Mouse (Mus musculus) heart, adult 18-20 months (tissue): ENCODE measurements around the gene Selenot. TPM values are rescaled to one million over a fixed set of nuclear protein-coding genes. Genes with fewer than 3 reads are reported as not detected.
"Not testable (repeated sequence)": the region's sequence is repeated elsewhere in the genome, so short reads cannot be mapped to it uniquely, and the experiment has no call there.

ENCODE experiments used
- DNase-seq, 2 experiments: peaks; one replicate each; pipeline ENCODE4 v3.0.0; 2021 to 2022; ENCODE audit warnings: mixed read lengths in 1 of 2
- long read RNA-seq, 2 experiments: library from polyadenylated mRNA; stranded (forward); transcript quantifications; one replicate each; pipeline ENCODE4 v2.0.0; 2021
- total RNA-seq, 2 experiments: library from RNA; stranded (reverse); gene quantifications; 2 replicates each; pipeline ENCODE4 v1.2.3; 2021

Gene Selenot
- total RNA-seq, result 100 to 1,000 TPM; 119 to 120 TPM
- long read RNA-seq, experiment 1, transcript Selenot-201 (6 exons, 3,157 nt), result major isoform, 5 of 14 reads
- long read RNA-seq, experiment 1, partial matches to known transcripts, result 3 of 14 reads
- long read RNA-seq, experiment 1, other reads (novel, unspliced or antisense), result 6 of 14 reads
- long read RNA-seq, experiment 2, transcript Selenot-201 (6 exons, 3,157 nt), result major isoform, 7 of 17 reads
- long read RNA-seq, experiment 2, partial matches to known transcripts, result 2 of 17 reads
- long read RNA-seq, experiment 2, other reads (novel, unspliced or antisense), result 8 of 17 reads

GRCm38 (mm10) chr3:58576137-58577066 is at the start of gene Selenot:
Selenot (plus strand) TSS chr3:58576636.
- peak; percentile 97 to 98 for DNase-seq

GRCm38 (mm10) chr3:58536573-58536972 is 39.9 kb upstream of the Selenot start:
- no peak for DNase-seq

GRCm38 (mm10) chr3:58552001-58552811 is 24.2 kb upstream of the Selenot start:
- no peak for DNase-seq

GRCm38 (mm10) chr3:58556649-58557048 is 19.8 kb upstream of the Selenot start:
- DNase-seq, result no peak

- no peak for DNase-seq
These were observed 16.5 kb upstream of the Selenot start for GRCm38 (mm10) chr3:58559887-58560286.

GRCm38 (mm10) chr3:58561437-58561836 is 15.0 kb upstream of the Selenot start:
- DNase-seq, result peak in 1 of 2 experiments; percentile 53

- DNase-seq, result no peak
These were observed 5.6 kb upstream of the Selenot start for GRCm38 (mm10) chr3:58570821-58571220.

- peak in 1 of 2 experiments; percentile 54 for DNase-seq
These were observed 649 bp downstream of the Selenot start for GRCm38 (mm10) chr3:58577067-58577503.

GRCm38 (mm10) chr3:58577506-58578050 is 1.1 kb downstream of the Selenot start:
- DNase-seq, result no peak

GRCm38 (mm10) chr3:58581530-58581929 is 5.1 kb downstream of the Selenot start:
- DNase-seq, result no peak

- DNase-seq, result no peak
These were observed 5.9 kb downstream of the Selenot start for GRCm38 (mm10) chr3:58582297-58582696.

- DNase-seq, result no peak
These were observed 6.5 kb downstream of the Selenot start for GRCm38 (mm10) chr3:58582788-58583426.

- not testable (repeated sequence) for DNase-seq
These were observed 14.1 kb downstream of the Selenot start for GRCm38 (mm10) chr3:58590544-58590943.

- not testable (repeated sequence) for DNase-seq
These were observed 16.2 kb downstream of the Selenot start for GRCm38 (mm10) chr3:58592666-58593065.

GRCm38 (mm10) chr3:58593623-58594022 is 17.2 kb downstream of the Selenot start:
- DNase-seq, result no peak

GRCm38 (mm10) chr3:58608506-58608905 is 32.1 kb downstream of the Selenot start:
- no peak for DNase-seq

GRCm38 (mm10) chr3:58609985-58610384 is 33.5 kb downstream of the Selenot start:
- no peak for DNase-seq

GRCm38 (mm10) chr3:58621066-58621465 is 44.6 kb downstream of the Selenot start:
- DNase-seq, result no peak

GRCm38 (mm10) chr3:58622665-58623394 is 46.4 kb downstream of the Selenot start:
- DNase-seq, result no peak

- no peak for DNase-seq
These were observed 48.5 kb downstream of the Selenot start for GRCm38 (mm10) chr3:58624981-58625380.

GRCm38 (mm10) chr3:58631693-58632092 is 55.3 kb downstream of the Selenot start:
- no peak for DNase-seq
